Mouse (Mus musculus): ENCODE measurements around the gene Cnbd2. TPM values are rescaled to one million over a fixed set of nuclear protein-coding genes. Genes with fewer than 3 reads are reported as not detected.

Gene Cnbd2
- polyA plus RNA-seq, 1 experiment from 2014 or later: 5.2 TPM

DNA sequence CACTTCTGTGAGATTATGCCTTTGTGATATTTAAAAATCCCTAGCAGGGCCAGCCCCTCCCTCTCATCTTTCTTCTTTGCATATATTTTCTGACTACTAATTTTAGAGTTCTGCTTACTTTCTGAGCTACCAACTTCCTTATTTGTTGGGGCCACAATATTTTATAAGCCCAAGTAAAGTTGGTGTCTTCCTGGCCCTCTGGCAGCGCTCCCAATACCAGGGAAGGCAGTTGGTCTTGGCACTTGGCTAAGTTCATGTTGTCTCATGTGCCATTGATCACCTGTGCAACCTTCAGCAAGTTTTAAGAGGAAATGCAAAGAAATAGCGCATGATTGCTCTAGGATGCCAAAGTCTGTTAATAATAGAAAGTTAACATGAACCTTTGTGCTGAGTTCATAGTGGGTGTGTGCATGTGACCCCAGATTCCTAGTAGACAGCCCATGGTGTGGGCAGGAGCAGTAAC lies 16.5 kb upstream of the Cnbd2 start:
- Histone ChIP-seq H3K9me3 (no peaks in the 10 kb centered on the region), H3K36me3 (peaks cover 89% of the 10 kb centered on the region), H3K27ac (no peak overlapping the region), H3K9ac (replicated peaks) (no peak overlapping the region), H3K27me3 (no peaks in the 10 kb centered on the region), H3K4me3 (replicated peaks) (no peak overlapping the region), H3K4me1 (replicated peaks) (no peaks in the 10 kb centered on the region), H3K4me2 (no peak overlapping the region)
- no peak for ATAC-seq (ENCODE audit: insufficient number of reproducible peaks, insufficient read depth, low FRiP score, low TSS enrichment, low read depth)
- WGBS: 94% methylated on average over 2 of the region's 2 CpGs

DNA sequence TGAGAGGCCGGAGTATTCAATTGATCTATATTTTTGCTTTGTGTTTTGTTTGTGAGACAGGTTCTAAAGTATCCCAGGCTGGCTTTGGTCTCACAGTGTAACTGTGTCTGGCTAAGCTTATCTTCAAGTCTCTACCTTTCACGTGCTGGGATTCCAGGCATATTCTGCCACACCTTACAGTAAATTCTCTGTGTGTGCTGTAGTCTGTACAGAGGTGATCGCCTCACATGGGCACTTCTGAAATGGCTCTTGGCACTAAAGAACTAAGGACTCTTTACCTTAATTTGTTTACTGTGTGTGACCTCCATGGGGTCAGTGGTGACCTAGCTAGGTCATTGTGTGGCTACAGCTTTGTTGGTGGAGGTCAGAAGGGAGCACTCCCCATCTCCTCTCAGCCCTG lies 15.9 kb upstream of the Cnbd2 start:
- H3K4me2 ChIP-seq: no peak overlapping the region
- H3K4me1 ChIP-seq (replicated peaks): no peaks in the 10 kb centered on the region
- no peaks in the 10 kb centered on the region for H3K27me3 ChIP-seq
- 90% methylated on average over 3 of the region's 3 CpGs for WGBS
- H3K9ac ChIP-seq (replicated peaks): no peak overlapping the region
- peaks cover 89% of the 10 kb centered on the region for H3K36me3 ChIP-seq
- ATAC-seq (ENCODE audit: insufficient number of reproducible peaks, insufficient read depth, low FRiP score, low TSS enrichment, low read depth): no peak
- H3K4me3 ChIP-seq (replicated peaks): no peak overlapping the region
- H3K9me3 ChIP-seq: no peaks in the 10 kb centered on the region
- H3K27ac ChIP-seq: no peak overlapping the region

DNA sequence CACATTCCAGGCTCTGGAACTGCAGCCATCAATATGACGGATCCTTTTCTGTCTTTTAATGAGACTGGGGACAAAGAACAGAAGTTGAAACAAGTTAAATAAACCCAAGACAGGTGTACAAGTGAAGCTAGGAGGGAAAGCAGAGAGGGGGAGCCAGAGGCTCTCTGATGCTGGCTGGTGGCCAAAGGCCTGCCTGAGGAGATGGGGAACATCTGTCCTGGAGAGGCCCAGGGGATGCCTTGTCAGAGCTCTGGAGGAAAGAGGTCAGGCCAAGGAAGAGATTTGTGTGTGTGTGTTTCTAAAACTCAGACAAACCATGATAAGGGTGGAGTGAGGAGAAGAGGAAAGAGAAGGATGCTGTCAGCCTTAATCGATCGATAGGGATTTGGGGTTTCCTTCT lies 14.4 kb upstream of the Cnbd2 start:
- no peaks in the 10 kb centered on the region for H3K27me3 ChIP-seq
- no peak overlapping the region for H3K4me2 ChIP-seq
- H3K9me3 ChIP-seq: no peaks in the 10 kb centered on the region
- no peaks in the 10 kb centered on the region for H3K4me1 ChIP-seq (replicated peaks)
- ATAC-seq (ENCODE audit: insufficient number of reproducible peaks, insufficient read depth, low FRiP score, low TSS enrichment, low read depth): no peak
- no peak overlapping the region for H3K9ac ChIP-seq (replicated peaks)
- 85% methylated on average over 3 of the region's 3 CpGs for WGBS
- no peak overlapping the region for H3K4me3 ChIP-seq (replicated peaks)
- no peak overlapping the region for H3K27ac ChIP-seq
- H3K36me3 ChIP-seq: peaks cover 93% of the 10 kb centered on the region

DNA sequence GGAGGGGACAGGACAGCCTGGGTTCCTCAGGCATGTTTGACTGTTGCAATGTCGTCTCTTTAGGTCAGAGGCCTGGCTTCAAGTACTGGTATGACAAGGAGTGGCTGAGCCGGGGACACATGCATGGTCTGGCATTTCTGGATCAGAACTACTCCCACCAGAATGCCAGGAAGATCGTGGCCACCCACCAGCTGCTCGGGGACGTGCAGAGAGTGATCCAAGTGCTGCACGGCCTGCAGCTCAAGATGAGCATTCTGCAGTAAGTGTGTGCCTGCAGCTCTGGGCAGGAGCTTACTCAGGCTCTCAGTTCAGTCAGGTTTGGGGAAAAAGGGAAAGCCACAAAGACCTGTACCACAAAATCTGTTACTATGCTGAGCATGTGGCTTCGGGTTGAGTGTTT lies 13.6 kb upstream of the Cnbd2 start:
- no peak for ATAC-seq (ENCODE audit: insufficient number of reproducible peaks, insufficient read depth, low FRiP score, low TSS enrichment, low read depth)
- peaks cover 92% of the 10 kb centered on the region for H3K36me3 ChIP-seq
- no peaks in the 10 kb centered on the region for H3K4me1 ChIP-seq (replicated peaks)
- H3K9ac ChIP-seq (replicated peaks): no peak overlapping the region
- no peak overlapping the region for H3K4me3 ChIP-seq (replicated peaks)
- WGBS: 91% methylated on average over 7 of the region's 7 CpGs
- no peak overlapping the region for H3K4me2 ChIP-seq
- H3K27ac ChIP-seq: no peak overlapping the region
- no peaks in the 10 kb centered on the region for H3K27me3 ChIP-seq
- no peaks in the 10 kb centered on the region for H3K9me3 ChIP-seq

DNA sequence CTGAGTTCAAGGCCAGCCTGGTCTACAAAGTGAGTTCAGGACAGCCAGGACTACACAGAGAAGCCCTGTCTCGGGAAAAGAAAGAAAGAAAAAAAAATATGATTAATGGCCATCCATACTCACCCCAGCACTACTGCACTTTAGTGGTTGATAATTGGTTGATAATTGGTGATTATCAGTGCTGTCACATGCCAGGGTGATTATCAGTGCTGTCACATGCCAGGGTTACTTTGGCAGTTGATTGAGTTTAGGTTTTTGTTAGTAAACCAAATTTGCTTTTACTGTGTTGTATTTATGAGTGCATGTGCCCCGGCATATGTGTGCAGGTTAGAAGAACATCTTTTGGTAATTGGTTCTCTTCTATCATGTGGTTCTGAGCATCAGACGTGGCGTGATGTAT lies 10.0 kb upstream of the Cnbd2 start:
- WGBS: 89% methylated on average over 4 of the region's 4 CpGs
- H3K27me3 ChIP-seq: no peaks in the 10 kb centered on the region
- H3K9me3 ChIP-seq: no peaks in the 10 kb centered on the region
- H3K4me2 ChIP-seq: no peak overlapping the region
- H3K27ac ChIP-seq: no peak overlapping the region
- H3K4me3 ChIP-seq (replicated peaks): no peak overlapping the region
- H3K4me1 ChIP-seq (replicated peaks): no peaks in the 10 kb centered on the region
- no peak for ATAC-seq (ENCODE audit: insufficient number of reproducible peaks, insufficient read depth, low FRiP score, low TSS enrichment, low read depth)
- peaks cover 82% of the 10 kb centered on the region for H3K36me3 ChIP-seq
- no peak overlapping the region for H3K9ac ChIP-seq (replicated peaks)

DNA sequence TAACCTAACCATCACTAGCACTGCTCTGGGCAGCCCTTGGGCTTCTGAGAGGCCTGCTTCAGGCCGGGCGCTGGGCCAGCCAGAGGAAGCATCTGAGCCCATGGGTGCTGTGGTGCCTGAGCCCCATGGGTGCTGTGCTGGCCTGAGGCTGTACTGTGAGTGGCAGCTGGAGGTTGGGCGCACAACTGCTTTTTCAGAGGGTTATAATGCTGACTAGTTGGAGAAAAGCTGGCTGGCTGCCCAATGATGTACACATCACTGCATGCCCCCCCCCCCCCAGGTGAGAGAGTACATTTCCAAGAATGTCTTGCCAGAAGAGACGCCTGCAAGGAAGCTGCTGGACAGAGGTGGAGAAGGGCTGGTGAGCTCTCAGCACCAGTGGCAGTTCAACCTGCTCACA lies 7.7 kb upstream of the Cnbd2 start:
- Histone ChIP-seq H3K27ac (no peak overlapping the region), H3K9me3 (no peaks in the 10 kb centered on the region), H3K27me3 (no peaks in the 10 kb centered on the region), H3K9ac (replicated peaks) (no peak overlapping the region), H3K4me3 (replicated peaks) (no peak overlapping the region), H3K36me3 (peaks cover 79% of the 10 kb centered on the region), H3K4me1 (replicated peaks) (no peaks in the 10 kb centered on the region), H3K4me2 (no peak overlapping the region)
- WGBS: 90% methylated on average over 4 of the region's 4 CpGs
- no peak for ATAC-seq (ENCODE audit: insufficient number of reproducible peaks, insufficient read depth, low FRiP score, low TSS enrichment, low read depth)

DNA sequence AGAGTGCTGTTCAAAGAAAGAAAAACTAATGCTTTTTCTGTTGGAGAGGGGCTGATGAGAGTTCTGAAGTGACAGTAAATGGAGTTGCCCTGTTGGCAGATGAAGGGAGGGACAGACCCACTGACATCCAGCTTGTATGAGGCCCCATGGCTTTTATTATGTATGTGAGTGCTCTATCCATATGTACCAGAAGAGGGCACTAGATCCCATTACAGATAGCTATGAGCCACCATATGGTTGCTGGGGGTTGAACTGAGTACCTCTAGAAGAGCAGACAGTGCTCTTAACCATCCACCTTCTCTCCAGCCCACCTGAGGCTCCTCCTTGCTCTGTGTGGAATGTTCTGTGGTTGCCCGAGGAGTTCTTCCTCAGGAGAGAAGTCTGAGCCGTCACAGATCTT lies 6.3 kb upstream of the Cnbd2 start:
- no peaks in the 10 kb centered on the region for H3K9me3 ChIP-seq
- no peak for ATAC-seq (ENCODE audit: insufficient number of reproducible peaks, insufficient read depth, low FRiP score, low TSS enrichment, low read depth)
- no peak overlapping the region for H3K9ac ChIP-seq (replicated peaks)
- H3K4me3 ChIP-seq (replicated peaks): no peak overlapping the region
- no peaks in the 10 kb centered on the region for H3K27me3 ChIP-seq
- no peak overlapping the region for H3K27ac ChIP-seq
- H3K36me3 ChIP-seq: peaks cover 72% of the 10 kb centered on the region
- 89% methylated on average over 2 of the region's 2 CpGs for WGBS
- H3K4me1 ChIP-seq (replicated peaks): no peaks in the 10 kb centered on the region
- H3K4me2 ChIP-seq: no peak overlapping the region

DNA sequence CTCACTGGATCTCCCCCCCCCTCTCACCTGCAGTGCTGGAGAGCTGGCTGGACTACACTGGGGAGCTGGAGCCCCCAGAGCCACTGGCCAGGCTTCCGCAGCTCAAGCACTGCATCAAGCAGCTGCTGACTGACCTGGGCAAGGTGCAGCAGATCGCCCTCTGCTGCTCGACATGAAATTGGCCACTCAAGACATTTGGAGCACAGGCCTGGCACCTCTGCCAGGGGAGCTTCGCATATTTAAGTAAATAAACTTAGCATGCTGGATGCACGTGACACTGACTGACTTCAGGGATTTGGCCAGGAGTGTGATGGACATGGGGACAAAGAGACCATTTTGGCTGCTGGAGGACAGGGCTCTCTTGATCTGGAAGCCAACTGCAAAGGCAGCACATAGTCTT lies 4.8 kb upstream of the Cnbd2 start:
- H3K4me2 ChIP-seq: no peak overlapping the region
- H3K36me3 ChIP-seq: peaks cover 58% of the 10 kb centered on the region
- WGBS: 61% methylated on average over 5 of the region's 5 CpGs
- H3K27me3 ChIP-seq: no peaks in the 10 kb centered on the region
- ATAC-seq (ENCODE audit: insufficient number of reproducible peaks, insufficient read depth, low FRiP score, low TSS enrichment, low read depth): no peak
- no peak overlapping the region for H3K9ac ChIP-seq (replicated peaks)
- H3K4me1 ChIP-seq (replicated peaks): peaks cover 6% of the 10 kb centered on the region; the same call in 1 of the 2 replicates
- H3K27ac ChIP-seq: no peak overlapping the region
- no peaks in the 10 kb centered on the region for H3K9me3 ChIP-seq
- H3K4me3 ChIP-seq (replicated peaks): no peak overlapping the region

DNA sequence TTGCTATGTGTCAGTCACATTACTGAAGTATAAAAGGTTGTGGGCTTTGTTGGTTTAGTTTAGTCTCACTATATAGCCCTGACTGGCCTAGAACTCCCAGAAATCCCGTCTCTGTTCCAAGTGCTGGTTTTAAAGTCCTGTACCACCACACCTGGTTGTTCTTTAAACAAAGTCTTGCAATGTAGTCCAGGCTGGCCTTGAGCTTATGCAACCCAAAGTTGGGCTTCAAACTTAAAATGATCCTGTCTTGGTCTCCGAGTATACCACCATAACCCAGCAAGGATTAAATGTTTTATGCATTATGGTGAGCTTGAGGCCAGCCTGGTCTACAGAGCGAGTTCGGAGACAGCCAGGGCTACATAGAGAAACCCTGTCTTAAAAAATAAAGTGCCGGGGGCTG lies 2.2 kb upstream of the Cnbd2 start:
- ATAC-seq (ENCODE audit: insufficient number of reproducible peaks, insufficient read depth, low FRiP score, low TSS enrichment, low read depth): no peak
- Histone ChIP-seq H3K4me2 (no peak overlapping the region), H3K9ac (replicated peaks) (no peak overlapping the region), H3K27me3 (no peaks in the 10 kb centered on the region), H3K27ac (no peak overlapping the region), H3K36me3 (peaks cover 38% of the 10 kb centered on the region), H3K4me3 (replicated peaks) (no peak overlapping the region), H3K4me1 (replicated peaks) (peaks cover 11% of the 10 kb centered on the region; the same call in 1 of the 2 replicates), H3K9me3 (no peaks in the 10 kb centered on the region)
- WGBS: 93% methylated on average over 5 of the region's 5 CpGs

DNA sequence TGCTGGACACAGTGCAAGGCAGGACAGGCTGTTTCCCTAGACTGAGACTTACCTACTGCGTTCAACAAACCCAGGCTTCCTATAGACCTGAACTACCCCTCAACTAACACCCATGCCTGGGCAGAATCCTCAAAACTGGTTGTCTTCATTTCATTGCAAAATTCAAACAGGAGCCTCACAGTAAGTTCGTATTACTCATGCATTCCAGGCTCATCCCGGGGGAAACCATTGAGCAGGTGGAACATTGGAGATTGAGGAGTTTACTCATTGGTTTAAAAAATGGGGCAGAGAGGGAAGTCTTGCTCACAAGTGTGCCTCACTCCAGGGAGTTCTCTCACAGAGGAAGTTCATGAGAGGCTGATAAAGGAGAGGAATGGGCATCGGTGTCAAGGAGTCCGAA lies 1.6 kb upstream of the Cnbd2 start:
- H3K4me2 ChIP-seq: no peak overlapping the region
- no peak overlapping the region for H3K27ac ChIP-seq
- no peak overlapping the region for H3K4me3 ChIP-seq (replicated peaks)
- no peaks in the 10 kb centered on the region for H3K27me3 ChIP-seq
- peaks cover 11% of the 10 kb centered on the region; the same call in 1 of the 2 replicates for H3K4me1 ChIP-seq (replicated peaks)
- peaks cover 33% of the 10 kb centered on the region for H3K36me3 ChIP-seq
- no peak overlapping the region for H3K9ac ChIP-seq (replicated peaks)
- no peaks in the 10 kb centered on the region for H3K9me3 ChIP-seq
- WGBS: 93% methylated on average over 5 of the region's 5 CpGs
- no peak for ATAC-seq (ENCODE audit: insufficient number of reproducible peaks, insufficient read depth, low FRiP score, low TSS enrichment, low read depth)

DNA sequence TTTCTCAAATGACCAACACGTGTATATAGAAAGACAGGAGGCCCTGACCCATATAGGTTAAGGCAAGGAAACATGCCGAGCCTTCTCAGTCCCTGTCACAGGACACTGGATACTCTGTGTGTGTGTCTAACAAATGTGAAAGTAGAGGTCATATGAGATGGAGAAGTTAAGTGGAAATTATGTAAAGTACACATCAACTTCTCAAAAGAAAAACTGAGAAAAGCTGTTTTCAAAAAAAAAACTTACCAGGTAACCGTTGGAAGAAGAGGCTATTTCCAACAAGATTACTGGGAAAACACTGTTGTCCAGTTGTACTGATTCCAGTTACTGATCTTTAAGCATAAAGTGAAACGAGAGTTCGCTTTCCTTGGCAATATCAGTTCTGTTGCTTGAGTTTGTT lies 1.2 kb upstream of the Cnbd2 start:
- no peak overlapping the region for H3K27ac ChIP-seq
- ATAC-seq (ENCODE audit: insufficient number of reproducible peaks, insufficient read depth, low FRiP score, low TSS enrichment, low read depth): no peak
- H3K4me3 ChIP-seq (replicated peaks): peak overlapping the region; percentile 91; the same call in 1 of the 2 replicates
- no peaks in the 10 kb centered on the region for H3K27me3 ChIP-seq
- WGBS: 95% methylated on average over 5 of the region's 5 CpGs
- H3K9me3 ChIP-seq: no peaks in the 10 kb centered on the region
- peaks cover 31% of the 10 kb centered on the region for H3K36me3 ChIP-seq
- H3K4me1 ChIP-seq (replicated peaks): peaks cover 11% of the 10 kb centered on the region; the same call in 1 of the 2 replicates
- H3K9ac ChIP-seq (replicated peaks): no peak overlapping the region
- H3K4me2 ChIP-seq: peak overlapping the region; percentile 68

DNA sequence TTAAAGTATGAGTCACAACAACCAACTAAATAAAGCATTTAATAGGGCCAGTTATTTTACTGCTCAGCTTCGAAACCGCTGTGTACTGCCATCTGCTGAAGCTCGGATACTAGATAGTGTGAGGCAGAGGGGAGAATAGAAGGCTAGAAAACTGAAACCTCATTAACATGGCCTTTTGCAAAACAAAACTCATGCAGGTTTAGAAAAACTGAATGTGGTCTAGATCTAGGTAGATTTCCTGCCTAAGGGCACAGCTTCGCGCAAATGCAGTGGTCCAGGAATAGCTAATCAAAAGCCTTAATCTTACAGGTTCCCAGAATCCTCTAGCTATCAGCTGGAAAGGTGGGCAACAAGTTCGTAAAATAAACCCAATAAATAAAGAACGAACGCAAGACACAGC lies 658 bp upstream of the Cnbd2 start:
- 0 out of 2 replicates have a peak, but pooled peaks have one; percentile 16 for ATAC-seq (ENCODE audit: insufficient number of reproducible peaks, insufficient read depth, low FRiP score, low TSS enrichment, low read depth)
- Histone ChIP-seq H3K36me3 (peaks cover 31% of the 10 kb centered on the region), H3K9me3 (no peaks in the 10 kb centered on the region), H3K27ac (peak overlapping the region; percentile 98), H3K4me3 (replicated peaks) (peak overlapping the region; percentile 91), H3K9ac (replicated peaks) (peak overlapping the region; percentile 94), H3K27me3 (no peaks in the 10 kb centered on the region), H3K4me1 (replicated peaks) (peaks cover 11% of the 10 kb centered on the region; the same call in 1 of the 2 replicates), H3K4me2 (peak overlapping the region; percentile 68)
- WGBS: 19% methylated on average over 8 of the region's 8 CpGs
